Mouse (Mus musculus) erythroblast, embryonic 14.5 days (primary cell): ENCODE data around the gene Camk2d. TPM values are rescaled to one million over a fixed set of nuclear protein-coding genes. Genes with fewer than 3 reads are reported as not detected.

ENCODE experiments used
- H3K27me3 ChIP-seq: 2 replicates; pipeline ENCODE4 v1.6.1; 2012; ENCODE audit warnings: inconsistent platforms; ENCODE audit not compliant: control insufficient read depth
- H3K36me3 ChIP-seq: 2 replicates; pipeline ENCODE4 v1.6.1; 2012; ENCODE audit warnings: mild to moderate bottlenecking, inconsistent platforms; ENCODE audit not compliant: control insufficient read depth
- H3K4me1 ChIP-seq: 2 replicates; pipeline ENCODE4 v1.6.1; 2012; ENCODE audit warnings: inconsistent platforms; ENCODE audit not compliant: control insufficient read depth
- H3K4me3 ChIP-seq: replicated peaks from 2 replicates; pipeline ENCODE3; 2012; ENCODE audit warnings: moderate library complexity, mild to moderate bottlenecking, inconsistent platforms
- H3K9me3 ChIP-seq: 2 replicates; pipeline ENCODE4 v1.6.1; 2012; ENCODE audit warnings: low read length, inconsistent platforms, mixed read lengths; ENCODE audit not compliant: control insufficient read depth
- GATA1 ChIP-seq: IDR thresholded peaks from 2 replicates; pipeline ENCODE4 v1.6.1; 2012; ENCODE audit warnings: low read length, inconsistent platforms, mixed read lengths
- TAL1 ChIP-seq: IDR thresholded peaks from 3 replicates; pipeline ENCODE4 v1.6.1; 2012; ENCODE audit warnings: low read length, inconsistent platforms, mixed read lengths
- polyA plus RNA-seq: library from polyadenylated mRNA; stranded (reverse); fragments of >175 nt; gene quantifications from 2 replicates; pipeline ENCODE4 v1.2.3, GENCODE M21; 2012

The Camk2d gene
- polyA plus RNA-seq, 1 experiment, result not detected

- no peaks in the 10 kb centered on the region for H3K9me3 ChIP-seq
- peaks cover 15% of the 10 kb centered on the region for H3K27me3 ChIP-seq
- H3K4me3 ChIP-seq, result no peak overlapping the region
- H3K36me3 ChIP-seq, result no peaks in the 10 kb centered on the region
- TF ChIP-seq TAL1 (no peak), GATA1 (no peak)
- H3K4me1 ChIP-seq, result no peaks in the 10 kb centered on the region
These were observed 13.2 kb downstream of the Camk2d start for GRCm38 (mm10) chr3:126609310-126609709.

GRCm38 (mm10) chr3:126609795-126610451 is 13.8 kb downstream of the Camk2d start:
- peaks cover 15% of the 10 kb centered on the region for H3K27me3 ChIP-seq
- no peaks in the 10 kb centered on the region for H3K36me3 ChIP-seq
- H3K4me3 ChIP-seq, result no peak overlapping the region
- H3K9me3 ChIP-seq, result no peaks in the 10 kb centered on the region
- no peak for TF ChIP-seq TAL1
- no peak for TF ChIP-seq GATA1
- H3K4me1 ChIP-seq, result no peaks in the 10 kb centered on the region

DNA sequence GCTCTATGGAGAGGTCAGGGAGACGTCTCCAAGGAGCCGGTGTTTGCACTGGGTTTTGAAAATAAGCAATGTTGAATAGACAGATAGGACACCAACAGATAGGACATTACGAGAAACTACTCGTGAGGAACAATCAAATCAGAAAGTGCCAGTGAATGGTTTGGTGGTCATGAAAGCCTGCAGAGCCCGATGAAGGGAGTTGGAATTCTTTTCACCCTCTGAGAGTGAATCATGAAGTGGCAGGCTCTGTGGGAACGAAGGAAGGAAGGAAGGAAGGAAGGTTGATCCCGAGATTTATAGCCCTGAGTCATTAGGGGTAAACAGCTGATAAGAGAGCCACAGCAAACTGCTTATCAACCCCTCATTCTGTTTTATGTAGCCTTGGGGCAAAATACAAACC is 15.5 kb downstream of the Camk2d start:
- peaks cover 15% of the 10 kb centered on the region for H3K27me3 ChIP-seq
- no peaks in the 10 kb centered on the region; the same call in 1 of the 2 replicates for H3K9me3 ChIP-seq
- H3K4me1 ChIP-seq, result no peaks in the 10 kb centered on the region
- no peak for TF ChIP-seq TAL1
- TF ChIP-seq GATA1, result no peak
- H3K36me3 ChIP-seq, result no peaks in the 10 kb centered on the region
- H3K4me3 ChIP-seq, result no peak overlapping the region

- no peaks in the 10 kb centered on the region for H3K4me1 ChIP-seq
- TF ChIP-seq GATA1 (no peak), TAL1 (no peak)
- H3K36me3 ChIP-seq, result no peaks in the 10 kb centered on the region
- H3K27me3 ChIP-seq, result peaks cover 15% of the 10 kb centered on the region
- no peak overlapping the region for H3K4me3 ChIP-seq
- no peaks in the 10 kb centered on the region; the same call in 1 of the 2 replicates for H3K9me3 ChIP-seq
These were observed 16.8 kb downstream of the Camk2d start for GRCm38 (mm10) chr3:126612748-126613509.

GRCm38 (mm10) chr3:126613510-126614128 is 17.5 kb downstream of the Camk2d start:
- H3K9me3 ChIP-seq, result no peaks in the 10 kb centered on the region; the same call in 1 of the 2 replicates
- H3K4me3 ChIP-seq, result no peak overlapping the region
- TF ChIP-seq GATA1 (no peak), TAL1 (no peak)
- peaks cover 15% of the 10 kb centered on the region for H3K27me3 ChIP-seq
- no peaks in the 10 kb centered on the region for H3K4me1 ChIP-seq
- no peaks in the 10 kb centered on the region for H3K36me3 ChIP-seq

GRCm38 (mm10) chr3:126615306-126615705 is 19.2 kb downstream of the Camk2d start:
- no peak for TF ChIP-seq TAL1
- no peak overlapping the region for H3K4me3 ChIP-seq
- peaks cover 4% of the 10 kb centered on the region for H3K27me3 ChIP-seq
- no peaks in the 10 kb centered on the region for H3K36me3 ChIP-seq
- no peaks in the 10 kb centered on the region for H3K4me1 ChIP-seq
- H3K9me3 ChIP-seq, result peaks cover 3% of the 10 kb centered on the region

GRCm38 (mm10) chr3:126620152-126620551 is 24.1 kb downstream of the Camk2d start:
- H3K9me3 ChIP-seq, result peaks cover 3% of the 10 kb centered on the region
- no peaks in the 10 kb centered on the region for H3K4me1 ChIP-seq
- H3K36me3 ChIP-seq, result no peaks in the 10 kb centered on the region
- no peak for TF ChIP-seq TAL1
- TF ChIP-seq GATA1, result no peak
- H3K4me3 ChIP-seq, result no peak overlapping the region
- no peaks in the 10 kb centered on the region for H3K27me3 ChIP-seq

GRCm38 (mm10) chr3:126622509-126622908 is 26.4 kb downstream of the Camk2d start:
- H3K4me3 ChIP-seq, result no peak overlapping the region
- no peaks in the 10 kb centered on the region for H3K27me3 ChIP-seq
- no peaks in the 10 kb centered on the region for H3K36me3 ChIP-seq
- H3K4me1 ChIP-seq, result no peaks in the 10 kb centered on the region
- no peak for TF ChIP-seq TAL1
- TF ChIP-seq GATA1, result no peak
- H3K9me3 ChIP-seq, result peaks cover 3% of the 10 kb centered on the region

DNA sequence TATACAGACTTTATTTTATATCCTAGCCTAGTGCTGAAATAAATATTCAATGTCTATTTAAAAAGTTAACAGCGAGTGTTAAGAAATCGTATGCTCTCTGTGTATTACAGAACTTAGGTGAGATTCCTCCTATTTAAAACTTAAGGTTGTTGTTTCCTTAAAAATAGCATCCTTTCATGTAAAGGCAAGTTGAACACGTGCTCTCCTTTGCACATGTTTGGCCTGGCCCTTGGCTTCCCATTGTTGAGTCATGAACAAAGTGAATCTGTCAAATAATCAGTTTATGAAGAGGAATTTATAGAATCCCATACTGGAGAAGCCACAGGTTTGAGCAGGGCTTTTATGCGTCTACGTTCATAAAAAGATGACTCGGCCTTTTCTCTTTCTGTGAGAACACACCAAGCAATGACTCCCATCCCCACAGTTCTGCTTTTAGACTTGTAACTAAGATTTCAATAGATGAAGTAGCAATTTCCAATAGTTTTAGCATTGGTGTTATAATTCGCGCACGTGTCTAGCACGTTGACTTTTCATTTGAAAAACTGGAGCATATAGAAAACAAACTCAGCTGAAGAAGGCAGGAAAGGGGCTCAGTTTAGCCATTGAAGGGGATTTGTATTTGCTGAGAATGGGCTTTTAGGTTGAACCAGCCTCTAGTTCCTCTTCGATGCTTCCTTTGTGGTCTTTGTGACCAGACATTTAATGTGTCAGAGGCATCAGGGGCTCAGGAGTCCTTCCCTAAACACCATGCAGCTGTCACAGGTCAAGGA is 29.1 kb downstream of the Camk2d start:
- TF ChIP-seq GATA1 (no peak), TAL1 (no peak)
- no peaks in the 10 kb centered on the region for H3K27me3 ChIP-seq
- H3K4me1 ChIP-seq, result no peaks in the 10 kb centered on the region
- no peak overlapping the region for H3K4me3 ChIP-seq
- no peaks in the 10 kb centered on the region for H3K36me3 ChIP-seq
- no peaks in the 10 kb centered on the region; the same call in 1 of the 2 replicates for H3K9me3 ChIP-seq
